Mouse (Mus musculus) embryo, embryonic 9.5 days (tissue): ENCODE data around the gene Usp32.

ENCODE experiments used
- DNase-seq: peaks from one replicate; pipeline ENCODE4 v3.0.0-alpha.2; 2017; ENCODE audit errors: extremely low spot score

The Usp32 gene

DNA sequence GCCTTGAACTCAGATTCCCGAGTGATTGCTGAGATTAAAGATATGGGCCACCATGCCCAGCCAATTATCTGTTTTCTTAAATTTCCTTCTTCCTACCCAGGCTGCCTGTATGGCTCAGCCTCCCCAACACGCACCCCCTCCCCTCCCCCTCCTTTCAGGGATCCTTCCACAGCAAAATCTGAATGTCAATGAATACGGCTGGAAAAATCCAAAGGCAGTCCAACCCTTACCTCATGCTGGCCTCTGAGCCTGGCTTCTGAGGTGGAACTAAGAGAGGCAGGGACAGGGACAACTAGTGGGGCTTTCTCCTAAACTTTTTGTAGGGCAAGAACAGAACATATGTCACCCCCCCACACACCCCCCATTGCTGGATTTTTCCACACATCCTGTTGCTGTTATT lies 191.8 kb downstream of the Usp32 start:
- no peak for DNase-seq

DNA sequence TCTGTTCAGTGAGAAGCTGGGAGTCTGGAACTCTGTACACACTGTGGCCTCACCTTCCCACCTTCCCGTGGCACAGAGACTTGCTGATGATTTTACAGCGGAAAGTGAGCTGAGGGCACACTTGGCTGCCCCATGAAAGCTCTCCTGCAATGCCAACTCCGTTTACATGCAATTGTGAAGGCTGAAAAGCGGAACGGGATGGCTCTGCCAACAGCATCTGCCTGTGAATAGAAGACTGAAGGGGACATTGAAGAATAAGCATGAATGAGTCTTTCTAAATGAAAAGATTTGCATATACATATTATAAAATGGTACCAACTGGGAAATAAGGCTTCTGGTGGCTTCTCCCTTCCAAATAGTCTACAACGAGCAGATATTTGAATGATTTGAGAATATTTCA lies 192.8 kb downstream of the Usp32 start:
- no peak for DNase-seq

DNA sequence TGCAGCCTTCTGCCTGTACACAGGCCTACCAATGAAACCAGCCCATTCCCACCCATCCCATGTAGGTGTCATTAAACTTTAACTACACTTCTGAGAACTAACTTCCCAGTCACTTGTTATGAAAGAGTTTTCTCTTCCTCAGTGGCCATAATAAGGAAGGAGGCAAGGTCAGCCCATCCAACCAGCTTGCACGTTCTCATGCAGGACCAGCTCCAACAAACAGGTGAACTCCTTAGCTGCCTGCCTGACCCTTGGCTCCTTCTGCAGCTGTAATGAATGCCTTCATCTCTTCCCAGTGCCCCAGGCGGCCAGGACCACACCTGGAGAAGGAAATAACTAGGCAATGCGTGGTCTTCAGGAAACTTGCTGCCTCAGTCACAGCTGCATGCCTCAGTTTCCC lies 194.1 kb downstream of the Usp32 start:
- DNase-seq = no peak

DNA sequence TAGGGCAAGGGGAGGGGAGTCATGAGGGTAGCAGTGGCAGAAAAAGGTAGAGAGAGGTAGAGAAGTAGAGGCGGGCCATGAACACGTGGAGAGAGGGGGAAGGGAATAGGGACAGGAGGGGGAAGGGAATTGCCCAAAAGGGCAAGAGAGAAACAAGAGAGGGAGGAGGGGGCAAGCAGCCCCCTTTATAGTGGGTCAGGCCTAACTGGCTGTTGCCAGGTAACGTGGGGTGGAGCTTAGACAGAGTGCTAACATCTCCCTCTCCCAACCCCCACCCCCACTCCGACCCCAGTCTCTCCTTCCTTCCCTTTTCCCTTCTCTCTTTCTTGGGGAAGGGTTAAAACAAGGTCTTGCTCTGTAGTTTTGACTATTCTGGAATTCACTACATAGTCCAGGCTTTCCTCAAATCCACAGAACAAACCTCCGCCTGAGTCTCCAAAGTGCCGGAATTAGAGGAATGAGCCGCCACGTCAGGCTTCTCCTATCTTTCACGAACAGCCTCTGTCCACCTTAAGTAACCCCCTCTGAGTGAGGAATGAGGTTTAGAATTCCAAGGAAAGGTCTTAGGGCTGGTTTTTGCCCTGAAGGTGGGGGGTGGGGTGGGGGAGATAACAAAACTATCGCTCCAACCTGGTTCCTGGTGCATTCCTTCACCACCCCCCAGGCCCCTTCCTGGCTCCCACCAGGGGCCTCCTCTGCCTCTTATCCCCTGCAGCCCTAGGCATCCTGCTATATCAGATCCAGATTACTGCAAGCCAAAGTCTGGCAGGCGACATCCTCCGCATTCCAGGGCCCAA lies 195.1 kb downstream of the Usp32 start:
- peak; percentile 53 for DNase-seq

DNA sequence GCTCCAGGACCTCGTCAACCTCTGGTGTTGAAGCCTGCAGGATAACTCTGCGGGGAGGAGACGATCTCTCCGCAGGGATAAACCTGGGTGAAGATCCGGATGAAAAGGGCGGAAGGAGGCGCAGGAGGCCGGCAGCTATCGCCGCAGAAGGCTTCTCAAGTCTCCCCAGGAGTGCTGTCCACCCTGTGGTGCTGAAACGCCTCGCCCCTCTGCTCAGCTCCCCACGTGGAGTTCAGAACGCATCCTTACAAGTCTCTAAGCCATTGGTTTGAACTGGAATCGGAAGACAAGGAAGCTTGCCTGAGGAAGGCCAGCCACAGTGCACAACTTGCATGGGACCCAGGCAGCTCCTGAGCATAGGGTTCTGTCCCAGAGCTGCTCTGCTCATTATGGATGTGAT lies 196.0 kb downstream of the Usp32 start:
- DNase-seq = peak; percentile 84

DNA sequence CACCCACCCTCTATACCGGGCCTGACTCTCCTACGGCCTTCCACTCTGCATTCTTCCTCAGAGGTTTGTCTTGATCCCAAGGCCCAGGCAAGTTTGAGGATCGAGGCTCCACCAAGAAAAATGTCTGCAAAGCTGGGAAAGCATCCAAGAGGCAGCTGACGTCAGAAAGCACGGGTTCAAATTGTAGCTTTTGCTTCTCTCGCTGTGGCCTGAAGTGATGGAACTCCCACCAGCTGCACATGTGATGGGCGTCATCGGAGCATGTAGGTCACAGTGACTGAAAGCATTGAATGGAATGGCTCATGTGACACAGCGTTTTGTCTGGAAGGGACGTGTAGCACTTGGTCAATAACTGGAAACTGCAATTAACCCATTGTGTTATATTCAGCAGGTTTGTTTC lies 199.8 kb downstream of the Usp32 start:
- DNase-seq = no peak

DNA sequence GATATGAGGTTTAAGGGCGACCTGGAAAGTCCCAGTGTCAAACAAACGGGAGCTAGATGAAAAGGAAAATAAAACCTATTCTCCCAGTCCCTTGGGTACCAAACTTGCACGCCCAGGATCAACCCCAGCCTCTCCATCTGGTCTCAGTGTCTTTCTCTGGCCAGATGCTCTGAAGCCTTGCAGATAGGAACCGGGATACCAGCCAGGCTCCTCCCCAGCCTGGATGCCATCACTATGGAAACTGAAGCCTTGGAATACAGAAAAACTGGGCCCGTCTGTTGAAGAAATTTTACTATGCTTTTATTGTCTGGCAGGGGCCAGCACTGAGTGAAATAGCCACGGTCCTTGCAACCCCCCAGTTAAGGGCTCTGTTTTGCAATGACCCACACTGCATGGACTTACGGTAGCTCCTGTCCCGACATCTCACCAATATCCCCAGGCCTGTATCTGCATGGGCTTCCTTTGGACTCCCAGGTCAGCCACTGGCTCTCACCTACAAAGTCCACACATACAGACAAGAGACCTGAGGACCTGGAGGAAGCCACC lies 200.4 kb downstream of the Usp32 start:
- DNase-seq = no peak
